Mouse (Mus musculus) kidney, postnatal 14 days (tissue): ENCODE measurements around the gene Ccl24.
A peak's percentile ranks its signal among the peaks of the same experiment; 100 is the strongest.
"Not testable (repeated sequence)": the region's sequence is repeated elsewhere in the genome, so short reads cannot be mapped to it uniquely, and the experiment has no call there.

Experiments used
- DNase-seq: peaks from one replicate; pipeline ENCODE4 v3.0.0; 2022; ENCODE audit warnings: mixed read lengths

Gene Ccl24

GRCm38 (mm10) chr5:135573006-135573405 is at the start of gene Ccl24:
Ccl24 (minus strand) TSS chr5:135573049.
- peak; percentile 29 for DNase-seq

DNA sequence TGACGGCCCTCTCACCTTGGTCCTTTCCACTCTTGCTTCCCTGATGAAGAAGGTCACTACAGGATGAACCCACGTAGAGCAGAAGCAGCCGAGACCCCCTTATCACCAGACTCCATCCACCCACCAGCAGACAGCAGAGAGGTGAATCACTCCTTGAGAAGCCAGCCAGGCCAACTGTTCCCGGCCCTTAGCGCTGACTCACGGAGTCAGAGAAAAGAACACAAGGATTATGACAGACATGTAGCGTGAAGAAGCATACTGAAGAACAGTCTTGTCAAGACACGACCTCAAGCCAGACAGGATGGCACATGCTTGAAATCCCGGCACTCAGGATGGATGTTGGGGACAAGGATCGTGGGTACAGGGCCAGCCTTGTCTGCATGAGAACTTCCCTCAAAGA is 48.9 kb upstream of the Ccl24 start:
- DNase-seq, result no peak

DNA sequence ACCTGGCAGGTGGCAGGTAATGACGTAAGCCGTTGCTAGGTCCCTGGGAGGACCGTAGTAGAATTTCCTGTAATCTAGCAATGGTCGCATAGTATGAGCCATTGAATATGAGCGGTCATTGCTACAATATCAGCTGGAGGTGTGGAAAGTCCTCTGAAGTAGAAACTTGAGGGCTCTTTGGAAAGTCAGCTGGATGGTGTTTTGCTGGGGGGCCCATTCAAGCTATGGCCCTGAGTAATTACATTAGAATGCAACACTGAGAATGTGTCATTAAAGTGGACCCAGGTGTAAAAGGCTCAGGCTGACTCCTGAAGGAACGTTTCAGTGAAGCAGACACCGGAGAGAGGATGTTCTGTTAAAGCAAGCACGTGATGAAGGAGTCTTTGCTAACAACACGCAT is 47.7 kb upstream of the Ccl24 start:
- no peak for DNase-seq

DNA sequence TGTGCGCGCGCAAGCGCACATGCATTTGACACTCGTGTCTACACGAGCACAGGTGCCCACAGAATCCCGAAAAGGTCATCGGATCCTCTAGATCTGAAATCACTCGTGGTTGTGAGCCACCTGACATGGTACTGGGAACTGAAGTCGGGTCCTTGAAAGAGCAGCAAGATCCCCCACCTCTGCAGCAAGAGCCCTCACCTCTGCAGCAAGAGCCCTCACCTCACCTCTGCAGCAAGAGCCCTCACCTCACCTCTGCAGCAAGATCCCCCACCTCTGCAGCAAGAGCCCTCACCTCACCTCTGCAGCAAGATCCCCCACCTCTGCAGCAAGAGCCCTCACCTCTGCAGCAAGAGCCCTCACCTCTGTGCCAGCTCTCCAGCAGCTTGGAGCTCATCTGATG is 46.9 kb upstream of the Ccl24 start:
- DNase-seq, result not testable (repeated sequence)

DNA sequence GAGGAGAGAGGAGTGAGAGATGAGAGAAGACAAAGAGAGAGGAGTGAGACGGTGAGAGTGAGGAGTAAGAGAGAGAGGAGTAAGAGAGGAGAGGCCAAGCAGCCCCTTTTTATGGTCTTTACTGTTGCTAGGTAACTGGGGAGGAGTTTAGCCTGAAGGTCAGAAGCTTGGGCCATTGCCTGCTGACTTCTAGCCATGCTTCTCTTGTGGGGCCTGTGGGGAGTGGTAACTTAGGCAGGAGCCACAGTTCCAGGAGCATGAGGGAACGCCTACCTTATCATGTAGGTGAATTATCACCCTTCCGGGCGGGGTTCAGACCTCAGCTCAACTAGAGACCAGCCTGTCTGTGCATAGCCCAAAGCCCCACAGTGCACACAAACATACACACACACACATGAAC is 36.9 kb upstream of the Ccl24 start:
- no peak for DNase-seq

GRCm38 (mm10) chr5:135607581-135607980 is 34.7 kb upstream of the Ccl24 start:
- no peak for DNase-seq

DNA sequence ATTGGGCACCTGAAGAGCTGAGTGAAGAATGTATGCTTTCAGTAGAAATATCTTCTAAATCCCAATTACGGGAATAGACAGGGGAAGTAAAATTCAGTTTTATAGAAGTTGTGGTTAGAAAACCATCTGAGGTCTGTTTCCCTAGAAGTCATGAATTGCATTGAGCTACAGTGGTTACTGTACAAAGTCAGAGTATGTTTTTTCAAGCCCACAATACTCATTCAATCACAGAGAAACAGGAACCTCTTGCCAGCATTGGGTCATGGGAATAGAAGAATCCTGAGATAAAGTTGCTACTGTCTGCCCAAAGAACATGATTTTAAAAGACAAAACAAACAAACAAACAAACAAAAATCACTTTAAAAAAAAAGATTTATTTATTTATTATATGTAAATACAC is 33.9 kb upstream of the Ccl24 start:
- DNase-seq, result not testable (repeated sequence)

- not testable (repeated sequence) for DNase-seq
Measured at GRCm38 (mm10) chr5:135604643-135605042, 31.8 kb upstream of the Ccl24 start.

- DNase-seq, result peak; percentile 60
Measured at GRCm38 (mm10) chr5:135589996-135590784, 17.3 kb upstream of the Ccl24 start.

DNA sequence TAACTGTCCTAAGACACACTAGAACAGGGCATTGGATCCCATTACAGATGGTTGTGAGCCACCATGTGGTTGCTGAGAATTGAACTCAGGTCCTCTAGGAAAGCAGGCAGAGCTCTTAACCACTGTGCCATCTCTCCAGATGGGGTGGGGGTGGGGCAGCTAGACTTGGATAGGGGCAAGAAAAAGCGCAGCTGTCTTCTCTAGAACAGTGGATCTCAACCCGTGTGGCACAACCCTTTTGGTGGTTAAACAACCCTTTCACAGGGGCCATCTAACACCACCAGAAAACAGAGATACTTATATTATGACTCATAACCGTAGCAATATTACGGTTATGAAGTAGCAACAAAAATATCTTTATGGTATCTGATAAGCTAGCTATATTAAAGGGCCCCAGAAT is 14.9 kb upstream of the Ccl24 start:
- DNase-seq, result no peak

DNA sequence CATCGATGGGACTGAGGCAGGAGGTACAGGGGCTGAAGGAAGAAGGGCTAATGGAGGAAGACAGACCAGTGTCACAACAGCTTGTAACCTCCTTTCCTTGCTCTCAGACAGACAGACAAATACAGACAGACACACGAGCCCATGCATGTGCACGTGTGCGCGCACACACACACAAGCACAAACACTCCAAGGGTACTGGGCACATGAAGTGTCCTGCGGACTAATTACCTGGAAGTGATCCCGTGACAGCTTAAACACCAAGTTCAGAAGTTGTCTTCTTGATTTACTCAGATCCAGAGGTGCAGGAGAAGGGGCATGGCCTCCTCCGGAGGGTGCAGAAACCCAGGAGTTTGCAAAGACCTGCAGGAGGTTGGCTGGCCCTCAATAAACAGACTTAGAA is 12.8 kb upstream of the Ccl24 start:
- DNase-seq, result no peak

GRCm38 (mm10) chr5:135582330-135582729 is 9.5 kb upstream of the Ccl24 start:
- DNase-seq, result no peak

DNA sequence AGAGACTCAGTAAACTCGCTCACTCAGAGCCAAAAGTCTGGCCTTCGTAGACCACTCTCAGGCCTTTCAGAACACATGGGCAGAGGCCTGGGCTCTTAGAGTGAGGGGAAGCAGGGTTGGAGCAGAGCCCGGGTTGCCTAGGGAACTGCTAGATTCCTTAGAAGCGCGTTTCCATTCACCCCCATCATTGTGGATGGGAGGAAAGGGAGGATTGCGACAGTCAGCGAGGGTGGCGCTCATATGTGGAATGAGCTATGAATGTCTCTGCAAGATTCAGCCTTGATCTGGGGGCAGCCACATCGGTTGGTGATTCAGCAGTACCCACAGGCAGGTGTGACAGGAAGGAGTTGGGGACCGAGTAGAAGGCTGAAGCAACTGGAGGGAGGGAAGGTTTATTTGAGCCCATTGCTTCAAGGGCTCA is 6.5 kb upstream of the Ccl24 start:
- DNase-seq, result no peak

DNA sequence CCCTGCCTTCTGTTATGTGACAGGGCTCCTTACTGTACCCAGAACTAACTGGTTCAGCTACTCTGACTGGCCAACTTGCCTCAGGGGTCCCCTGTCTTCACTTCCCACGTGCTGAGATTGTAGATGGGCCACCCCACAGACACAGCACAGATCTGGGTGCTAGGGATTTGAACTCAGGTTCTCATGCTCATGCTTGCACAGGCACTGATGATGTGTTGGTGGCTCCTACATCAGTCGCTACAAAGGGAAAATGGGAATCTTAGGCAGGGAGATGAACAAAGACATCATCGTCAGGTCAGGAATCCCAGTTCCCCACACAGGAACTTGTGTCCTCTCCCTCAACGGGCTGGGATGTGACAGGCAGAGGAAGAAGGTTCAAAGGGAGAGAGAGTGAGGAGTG is 3.2 kb upstream of the Ccl24 start:
- DNase-seq, result no peak

DNA sequence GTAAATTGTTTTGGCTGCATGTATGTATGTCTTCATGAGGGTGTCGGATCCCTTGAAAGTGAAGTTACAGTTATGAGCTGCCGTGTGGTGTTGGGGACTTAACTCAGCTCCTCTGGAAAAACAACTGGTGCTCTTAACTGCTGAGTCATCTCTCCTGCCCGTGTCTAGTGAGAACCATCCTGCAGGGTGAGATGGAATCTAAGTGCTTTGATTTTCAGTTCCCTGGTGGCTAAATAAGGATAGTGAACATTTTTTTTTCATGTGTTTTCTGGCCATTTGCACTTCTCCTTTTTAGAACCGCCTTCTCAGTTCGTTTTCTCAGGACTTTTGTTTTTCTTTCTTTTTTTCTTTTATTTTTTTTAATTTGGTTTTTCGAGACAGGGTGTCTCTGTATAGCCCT is 4.2 kb downstream of the Ccl24 start:
- no peak for DNase-seq

DNA sequence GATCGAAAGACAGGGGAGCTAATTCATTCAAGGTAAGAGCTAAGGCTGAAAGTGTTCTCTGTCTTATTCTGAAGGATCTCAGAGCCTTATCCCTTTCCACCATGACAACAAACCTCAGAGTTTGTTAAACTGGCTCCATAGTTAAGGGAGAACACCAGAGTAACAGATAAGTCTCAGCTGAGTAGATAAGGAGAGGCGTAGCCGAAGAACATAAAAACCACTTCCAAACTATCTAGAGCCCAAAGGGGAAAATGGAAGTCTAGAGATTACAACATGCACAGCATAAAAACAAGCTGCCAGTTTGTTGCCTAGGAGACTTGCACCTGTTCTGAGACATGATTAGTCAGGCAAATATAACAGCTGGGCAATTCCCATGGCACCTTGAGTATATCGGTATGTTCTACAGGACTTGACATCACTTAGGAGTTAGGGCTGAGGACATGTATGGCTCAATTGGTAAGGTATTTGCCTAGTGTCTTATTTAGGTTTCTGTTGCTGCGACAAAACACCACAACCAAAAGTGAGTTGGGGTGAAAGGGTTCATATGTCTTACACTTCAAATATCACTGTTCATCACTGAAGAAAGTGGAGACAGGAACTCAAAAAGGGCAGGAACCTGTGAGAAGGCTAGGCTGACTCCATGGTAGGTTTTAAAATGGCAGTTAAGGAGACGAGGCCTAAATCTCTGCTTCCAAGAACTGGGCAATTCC is 5.1 kb downstream of the Ccl24 start:
- DNase-seq, result no peak

GRCm38 (mm10) chr5:135563469-135563868 is 9.4 kb downstream of the Ccl24 start, which contains the start of gene Ccl26:
Ccl26 (minus strand) TSS chr5:135563569.
- no peak for DNase-seq

GRCm38 (mm10) chr5:135557671-135558070 is 15.2 kb downstream of the Ccl24 start:
- DNase-seq, result no peak

DNA sequence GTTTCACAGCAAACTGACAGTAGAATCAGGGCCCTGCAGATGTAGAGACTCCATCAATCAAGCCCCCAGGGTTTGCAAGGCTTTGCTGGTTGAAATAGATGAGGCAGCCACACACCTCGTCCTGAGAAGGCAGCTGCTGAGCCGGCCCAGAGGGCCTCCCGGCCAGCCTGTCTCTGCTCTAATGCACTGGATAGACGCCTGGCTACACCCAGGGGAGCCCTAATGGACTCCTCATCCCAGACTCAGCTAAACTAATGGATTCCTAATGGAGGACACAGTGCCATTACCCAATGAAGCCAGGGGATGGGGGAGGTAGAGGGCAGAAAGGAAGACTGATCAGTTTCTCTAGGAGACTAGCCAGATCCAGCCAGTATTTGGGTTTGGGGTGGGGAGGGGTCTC is 15.8 kb downstream of the Ccl24 start:
- DNase-seq, result no peak

DNA sequence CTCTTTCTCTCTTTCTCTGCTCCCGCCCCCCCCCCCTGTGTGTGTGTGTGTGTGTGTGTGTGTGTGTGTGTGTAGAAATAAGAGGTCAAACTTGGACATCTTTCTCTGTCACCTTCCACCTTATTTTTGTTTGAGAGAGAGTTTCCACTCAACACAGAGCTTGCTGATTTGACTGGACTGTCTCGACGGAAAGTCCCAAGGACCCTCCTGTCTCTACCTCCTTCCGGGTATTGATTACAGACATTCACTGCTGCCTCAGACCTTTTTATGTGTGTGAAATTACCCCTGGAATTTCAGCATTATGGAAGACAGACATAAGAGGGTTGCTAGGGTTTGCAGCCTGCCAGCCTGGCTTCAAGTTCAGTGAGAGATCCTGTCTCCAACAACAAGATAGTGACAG is 16.6 kb downstream of the Ccl24 start:
- no peak for DNase-seq

DNA sequence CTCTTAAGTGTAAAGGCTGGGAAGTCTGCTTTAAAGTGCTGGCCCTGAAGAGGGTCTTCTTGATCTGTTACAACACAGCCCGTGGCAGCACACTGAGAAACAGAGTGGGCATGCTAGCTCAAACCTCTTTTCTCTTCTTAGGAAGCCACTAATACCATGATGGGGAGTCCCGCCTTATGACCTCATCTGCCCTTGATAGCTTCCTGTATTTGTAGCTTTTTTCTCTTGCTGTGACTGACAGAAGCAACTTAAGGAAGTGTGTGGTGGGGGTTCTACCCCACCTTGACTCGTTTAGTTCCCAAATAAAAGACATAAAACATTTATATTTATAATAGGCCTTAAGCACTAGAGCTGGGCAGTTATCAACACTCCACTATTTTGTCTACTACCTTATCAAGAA is 21.3 kb downstream of the Ccl24 start:
- no peak for DNase-seq

DNA sequence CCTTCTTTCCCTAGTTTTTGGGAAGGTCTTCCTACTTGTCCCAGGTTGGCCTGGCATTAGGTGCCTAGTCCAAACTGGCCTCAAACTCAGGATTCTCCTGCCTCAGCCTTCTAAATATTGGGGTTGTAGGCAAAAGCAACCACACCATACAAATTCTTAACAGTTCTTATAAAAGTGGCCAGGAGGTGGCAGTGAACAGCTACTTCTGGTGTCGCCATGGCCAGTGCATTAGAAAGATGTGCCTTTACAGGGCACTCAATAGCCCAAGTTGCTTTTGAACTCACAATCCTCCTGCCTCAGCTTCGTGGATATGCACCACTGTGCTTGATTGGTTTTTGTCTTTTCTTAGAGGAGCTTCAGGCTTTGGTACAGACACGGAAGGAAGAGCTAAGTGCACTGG is 21.9 kb downstream of the Ccl24 start:
- DNase-seq, result peak; percentile 42

DNA sequence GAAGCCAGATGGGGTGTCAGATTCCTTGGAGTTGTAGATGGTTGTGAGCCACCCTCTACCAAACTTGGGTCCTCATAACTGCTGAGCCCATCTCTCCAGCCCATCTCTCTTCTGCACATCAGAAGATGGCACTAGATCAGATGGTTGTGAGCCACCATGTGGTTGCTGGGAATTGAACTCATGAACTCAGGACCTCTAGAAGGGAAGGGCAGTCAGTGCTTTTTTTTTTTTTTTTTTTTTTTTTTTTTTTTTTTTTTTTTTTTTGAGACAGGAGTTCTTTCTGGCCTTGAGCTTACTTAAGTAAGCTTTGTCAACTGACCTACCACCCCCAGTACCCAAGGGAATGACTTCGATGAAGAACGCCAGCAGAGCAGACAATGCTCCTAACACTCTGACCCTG is 24.9 kb downstream of the Ccl24 start:
- DNase-seq, result no peak
